Mouse (Mus musculus): ENCODE data around the gene Adgrl2. TPM values are rescaled to one million over a fixed set of nuclear protein-coding genes. Genes with fewer than 3 reads are reported as not detected.
A peak's percentile ranks its signal among the peaks of the same experiment; 100 is the strongest.

The Adgrl2 gene
- polyA plus RNA-seq, 1 experiment from 2014 or later: 47.1 TPM

DNA sequence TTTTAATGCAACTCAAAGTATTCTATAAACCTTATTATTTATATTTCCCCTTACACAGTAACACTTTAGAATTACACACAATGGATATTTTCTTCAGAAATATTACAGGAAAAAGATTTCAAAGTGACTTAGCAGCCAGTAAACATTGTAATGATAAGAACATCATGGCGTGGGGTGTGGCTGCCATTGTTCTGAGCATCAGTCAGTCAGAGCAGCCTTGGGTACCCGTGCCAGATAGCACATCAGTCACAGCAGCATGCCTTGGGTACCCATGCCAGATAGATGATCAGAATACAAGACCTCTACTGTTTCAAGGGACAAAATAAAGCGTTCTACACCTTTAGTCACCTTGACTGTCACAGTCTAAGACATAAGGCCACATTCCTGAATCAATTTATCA lies 82.5 kb downstream of the Adgrl2 start:
- Histone ChIP-seq H3K27ac (replicated peaks in 1 of 2; ENCODE audit: control insufficient read depth in 1 of 2, insufficient read depth in 1 of 2, low read depth in 2 of 2, low read length in 2 of 2) (no peak overlapping the region; a peak in 1 of 4 replicates), H3K4me2 (ENCODE audit: low read length) (no peak overlapping the region), H3K4me1 (ENCODE audit: control insufficient read depth in 2 of 2, insufficient read depth in 2 of 2, low read length in 2 of 2) (peaks cover 19 to 34% of the 10 kb centered on the region in 2 experiments), H3K4me3 (ENCODE audit: control insufficient read depth in 1 of 2, insufficient read depth in 1 of 2, low read depth in 1 of 2, low read length in 2 of 2) (no peak overlapping the region), H3K27me3 (ENCODE audit: control insufficient read depth, insufficient read depth, low read length) (no peaks in the 10 kb centered on the region), H3K36me3 (ENCODE audit: control insufficient read depth, insufficient read depth, low read length) (peaks cover 2% of the 10 kb centered on the region; the same call in 1 of the 2 replicates), H3K9me3 (ENCODE audit: control insufficient read depth, low read length) (no peaks in the 10 kb centered on the region), H3K9ac (ENCODE audit: low read length) (no peak overlapping the region)
- no peak for ATAC-seq (ENCODE audit: insufficient number of reproducible peaks, insufficient read depth, low FRiP score, low read depth)
- 61% methylated on average over 3 of the region's 3 CpGs for WGBS

DNA sequence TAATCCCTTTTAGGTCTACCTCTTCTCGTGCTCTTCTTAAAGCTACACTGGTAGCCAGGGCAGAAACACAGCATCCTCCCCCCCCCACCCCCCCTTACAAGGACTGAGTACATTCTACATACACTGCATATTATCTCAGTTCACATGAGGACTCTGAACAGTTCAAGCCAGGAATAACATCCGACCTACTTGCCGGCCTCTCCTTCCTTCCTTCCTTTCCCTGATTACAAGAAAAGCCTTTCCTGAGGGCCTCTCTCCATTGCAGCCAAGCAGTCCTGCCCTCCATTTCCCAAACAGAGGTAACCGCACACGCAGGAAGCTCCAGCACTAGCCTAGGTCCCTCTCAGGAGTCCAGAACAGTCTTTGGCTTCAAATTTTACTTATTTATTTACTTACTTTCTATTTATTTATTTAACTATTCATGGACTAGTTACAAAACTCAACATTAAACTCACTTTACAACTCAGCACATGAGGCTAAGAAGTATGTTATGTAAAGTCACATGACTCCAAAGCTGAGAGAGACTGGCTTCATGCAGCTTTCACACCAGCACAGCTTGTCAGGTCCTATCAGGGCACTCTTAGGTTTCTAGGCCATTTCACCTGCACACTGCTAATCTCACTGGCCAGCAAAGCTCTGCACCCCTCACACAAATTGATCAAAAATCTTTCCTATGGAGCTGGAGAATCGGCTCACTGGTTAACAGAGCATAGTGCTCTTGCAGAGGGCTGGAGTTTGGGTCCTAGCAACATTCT lies 83.2 kb downstream of the Adgrl2 start:
- H3K4me2 ChIP-seq (ENCODE audit: low read length): no peak overlapping the region
- WGBS: 19% methylated on average over 6 of the region's 6 CpGs
- H3K27me3 ChIP-seq (ENCODE audit: control insufficient read depth, insufficient read depth, low read length): no peaks in the 10 kb centered on the region
- H3K36me3 ChIP-seq (ENCODE audit: control insufficient read depth, insufficient read depth, low read length): peaks cover 2% of the 10 kb centered on the region; the same call in 1 of the 2 replicates
- H3K9me3 ChIP-seq (ENCODE audit: control insufficient read depth, low read length): no peaks in the 10 kb centered on the region
- no peak overlapping the region for H3K9ac ChIP-seq (ENCODE audit: low read length)
- H3K4me1 ChIP-seq (ENCODE audit: control insufficient read depth in 2 of 2, insufficient read depth in 2 of 2, low read length in 2 of 2): peaks cover 19 to 34% of the 10 kb centered on the region in 2 experiments
- ATAC-seq (ENCODE audit: insufficient number of reproducible peaks, insufficient read depth, low FRiP score, low read depth): peak; percentile 75
- no peak overlapping the region for H3K4me3 ChIP-seq (ENCODE audit: control insufficient read depth in 1 of 2, insufficient read depth in 1 of 2, low read depth in 1 of 2, low read length in 2 of 2)
- peak overlapping the region; percentile 45 to 56; a peak in 3 of 4 replicates for H3K27ac ChIP-seq (replicated peaks in 1 of 2; ENCODE audit: control insufficient read depth in 1 of 2, insufficient read depth in 1 of 2, low read depth in 2 of 2, low read length in 2 of 2)

DNA sequence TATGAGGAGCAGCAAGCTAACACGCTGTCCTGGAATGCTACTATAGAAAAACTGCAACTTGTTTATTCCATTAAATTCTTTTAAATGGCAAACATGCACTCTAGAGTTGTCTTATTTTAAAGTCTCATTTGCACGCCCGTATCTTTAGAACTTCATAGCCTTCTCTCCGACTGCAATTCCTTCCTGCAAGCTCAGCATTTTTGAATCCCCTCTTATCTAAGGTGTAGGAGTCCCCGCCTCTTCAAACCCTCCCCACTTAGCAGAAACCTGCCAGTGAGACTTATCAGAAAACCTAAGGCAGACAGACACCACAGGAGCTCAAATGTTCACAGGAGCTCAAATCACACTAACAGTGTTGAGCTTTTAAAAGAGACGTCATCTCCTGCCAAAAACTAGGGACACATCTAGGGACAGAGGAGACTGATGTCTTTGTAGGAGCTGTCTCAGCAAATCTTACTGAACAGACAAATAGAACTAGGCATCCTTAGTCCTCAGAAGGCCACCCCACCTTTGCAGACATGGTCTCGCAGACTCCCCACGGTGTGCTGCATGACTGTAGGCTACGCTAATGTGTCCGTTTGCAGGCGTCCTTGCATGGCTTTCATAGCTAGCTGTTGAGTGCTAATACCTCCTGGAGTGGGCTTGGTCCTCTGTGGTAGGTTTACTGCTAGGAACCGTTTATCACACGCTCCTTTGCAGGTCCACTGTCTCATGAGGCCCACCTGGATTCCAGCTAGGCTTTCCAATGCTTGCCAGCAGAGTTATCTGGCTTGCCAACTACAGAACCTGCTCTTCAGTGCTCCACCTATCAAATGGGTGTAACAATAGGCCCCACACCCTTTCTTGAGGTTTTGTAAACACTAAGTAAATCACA lies 84.2 kb downstream of the Adgrl2 start:
- Histone ChIP-seq H3K4me1 (ENCODE audit: control insufficient read depth in 2 of 2, insufficient read depth in 2 of 2, low read length in 2 of 2) (peaks cover 19 to 34% of the 10 kb centered on the region in 2 experiments), H3K36me3 (ENCODE audit: control insufficient read depth, insufficient read depth, low read length) (peaks cover 2% of the 10 kb centered on the region; the same call in 1 of the 2 replicates), H3K4me2 (ENCODE audit: low read length) (no peak overlapping the region), H3K4me3 (ENCODE audit: control insufficient read depth in 1 of 2, insufficient read depth in 1 of 2, low read depth in 1 of 2, low read length in 2 of 2) (no peak overlapping the region), H3K27ac (replicated peaks in 1 of 2; ENCODE audit: control insufficient read depth in 1 of 2, insufficient read depth in 1 of 2, low read depth in 2 of 2, low read length in 2 of 2) (0 out of 4 replicates have a peak overlapping the region, but pooled peaks of 1 of the 2 experiments have one; percentile 45), H3K9me3 (ENCODE audit: control insufficient read depth, low read length) (no peaks in the 10 kb centered on the region), H3K9ac (ENCODE audit: low read length) (no peak overlapping the region), H3K27me3 (ENCODE audit: control insufficient read depth, insufficient read depth, low read length) (no peaks in the 10 kb centered on the region)
- WGBS: 47% methylated on average over 13 of the region's 13 CpGs
- no peak for ATAC-seq (ENCODE audit: insufficient number of reproducible peaks, insufficient read depth, low FRiP score, low read depth)

DNA sequence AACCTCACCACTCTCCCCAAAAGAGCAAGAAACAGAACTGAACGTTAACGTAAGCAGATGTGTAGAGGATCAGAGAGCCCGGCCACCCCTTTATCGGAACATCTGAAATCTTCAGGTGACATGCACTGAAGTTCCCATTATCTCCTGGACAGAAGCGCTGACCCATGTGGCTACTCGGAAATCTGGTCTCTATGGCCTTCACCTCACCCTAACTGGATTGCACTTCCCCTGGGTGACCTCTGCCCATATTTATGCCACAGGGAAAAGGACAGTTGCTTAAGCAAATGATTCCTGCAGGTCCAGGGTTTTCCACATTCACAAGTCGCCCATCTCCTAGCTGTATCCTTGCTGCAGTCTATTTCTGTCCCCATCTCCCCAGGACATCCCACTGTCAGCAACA lies 84.9 kb downstream of the Adgrl2 start:
- H3K9ac ChIP-seq (ENCODE audit: low read length): no peak overlapping the region
- H3K4me3 ChIP-seq (ENCODE audit: control insufficient read depth in 1 of 2, insufficient read depth in 1 of 2, low read depth in 1 of 2, low read length in 2 of 2): no peak overlapping the region
- H3K9me3 ChIP-seq (ENCODE audit: control insufficient read depth, low read length): no peaks in the 10 kb centered on the region
- H3K27ac ChIP-seq (replicated peaks in 1 of 2; ENCODE audit: control insufficient read depth in 1 of 2, insufficient read depth in 1 of 2, low read depth in 2 of 2, low read length in 2 of 2): no peak overlapping the region
- H3K4me1 ChIP-seq (ENCODE audit: control insufficient read depth in 2 of 2, insufficient read depth in 2 of 2, low read length in 2 of 2): peaks cover 19 to 36% of the 10 kb centered on the region in 2 experiments
- ATAC-seq (ENCODE audit: insufficient number of reproducible peaks, insufficient read depth, low FRiP score, low read depth): no peak
- no peak overlapping the region for H3K4me2 ChIP-seq (ENCODE audit: low read length)
- H3K27me3 ChIP-seq (ENCODE audit: control insufficient read depth, insufficient read depth, low read length): no peaks in the 10 kb centered on the region
- 61% methylated on average over 7 of the region's 7 CpGs for WGBS
- peaks cover 2% of the 10 kb centered on the region; the same call in 1 of the 2 replicates for H3K36me3 ChIP-seq (ENCODE audit: control insufficient read depth, insufficient read depth, low read length)

DNA sequence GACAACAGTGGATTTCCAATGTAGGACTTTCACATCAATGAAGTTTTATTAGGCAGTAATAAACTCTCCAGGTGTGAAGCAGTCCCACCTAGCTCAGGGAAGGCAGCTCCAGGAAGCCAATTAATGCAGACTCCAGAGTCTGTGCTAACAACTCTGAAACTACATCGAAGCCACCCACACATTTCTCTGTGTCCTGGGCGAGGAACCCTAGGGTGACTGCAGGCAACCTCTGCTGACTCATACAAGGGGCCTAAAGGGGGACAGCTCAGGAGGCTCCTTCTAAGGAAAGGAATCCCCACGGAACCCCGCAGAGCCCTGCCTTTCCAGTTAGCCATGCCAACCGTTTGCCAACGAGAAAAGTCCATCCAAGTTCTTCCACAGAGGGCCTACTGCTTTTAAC lies 90.5 kb downstream of the Adgrl2 start:
- H3K9me3 ChIP-seq (ENCODE audit: control insufficient read depth, low read length): no peaks in the 10 kb centered on the region
- H3K4me2 ChIP-seq (ENCODE audit: low read length): no peak overlapping the region
- peaks cover 19 to 43% of the 10 kb centered on the region in 2 experiments for H3K4me1 ChIP-seq (ENCODE audit: control insufficient read depth in 2 of 2, insufficient read depth in 2 of 2, low read length in 2 of 2)
- H3K4me3 ChIP-seq (ENCODE audit: control insufficient read depth in 1 of 2, insufficient read depth in 1 of 2, low read depth in 1 of 2, low read length in 2 of 2): no peak overlapping the region
- H3K27ac ChIP-seq (replicated peaks in 1 of 2; ENCODE audit: control insufficient read depth in 1 of 2, insufficient read depth in 1 of 2, low read depth in 2 of 2, low read length in 2 of 2): no peak overlapping the region
- ATAC-seq (ENCODE audit: insufficient number of reproducible peaks, insufficient read depth, low FRiP score, low read depth): no peak
- 47% methylated on average over 6 of the region's 6 CpGs for WGBS
- H3K9ac ChIP-seq (ENCODE audit: low read length): no peak overlapping the region
- no peaks in the 10 kb centered on the region for H3K36me3 ChIP-seq (ENCODE audit: control insufficient read depth, insufficient read depth, low read length)
- H3K27me3 ChIP-seq (ENCODE audit: control insufficient read depth, insufficient read depth, low read length): no peaks in the 10 kb centered on the region

DNA sequence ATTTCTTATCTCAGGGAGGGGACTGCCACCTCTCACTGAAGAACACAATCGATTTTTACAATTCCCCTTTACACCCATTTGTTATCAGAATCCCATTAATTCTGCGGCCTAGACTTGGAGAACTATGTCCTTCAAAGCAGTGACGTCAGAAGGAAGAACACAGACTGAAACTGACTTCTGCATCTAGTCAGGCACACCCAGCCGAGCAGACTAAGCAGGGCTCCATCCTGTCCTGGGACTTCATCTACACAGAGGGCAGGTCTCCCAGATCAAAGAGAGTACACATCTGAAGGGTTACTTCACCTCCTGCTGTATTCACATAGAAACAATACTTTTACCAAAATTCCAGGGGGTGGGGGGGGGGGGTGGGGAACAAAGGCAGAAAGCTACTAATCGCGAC lies 90.9 kb downstream of the Adgrl2 start:
- Histone ChIP-seq H3K36me3 (ENCODE audit: control insufficient read depth, insufficient read depth, low read length) (no peaks in the 10 kb centered on the region), H3K4me3 (ENCODE audit: control insufficient read depth in 1 of 2, insufficient read depth in 1 of 2, low read depth in 1 of 2, low read length in 2 of 2) (no peak overlapping the region), H3K9ac (ENCODE audit: low read length) (no peak overlapping the region), H3K4me2 (ENCODE audit: low read length) (no peak overlapping the region), H3K27ac (replicated peaks in 1 of 2; ENCODE audit: control insufficient read depth in 1 of 2, insufficient read depth in 1 of 2, low read depth in 2 of 2, low read length in 2 of 2) (no peak overlapping the region), H3K9me3 (ENCODE audit: control insufficient read depth, low read length) (no peaks in the 10 kb centered on the region), H3K27me3 (ENCODE audit: control insufficient read depth, insufficient read depth, low read length) (no peaks in the 10 kb centered on the region), H3K4me1 (ENCODE audit: control insufficient read depth in 2 of 2, insufficient read depth in 2 of 2, low read length in 2 of 2) (peaks cover 19 to 45% of the 10 kb centered on the region in 2 experiments)
- ATAC-seq (ENCODE audit: insufficient number of reproducible peaks, insufficient read depth, low FRiP score, low read depth): no peak
- WGBS: 49% methylated on average over 6 of the region's 6 CpGs

DNA sequence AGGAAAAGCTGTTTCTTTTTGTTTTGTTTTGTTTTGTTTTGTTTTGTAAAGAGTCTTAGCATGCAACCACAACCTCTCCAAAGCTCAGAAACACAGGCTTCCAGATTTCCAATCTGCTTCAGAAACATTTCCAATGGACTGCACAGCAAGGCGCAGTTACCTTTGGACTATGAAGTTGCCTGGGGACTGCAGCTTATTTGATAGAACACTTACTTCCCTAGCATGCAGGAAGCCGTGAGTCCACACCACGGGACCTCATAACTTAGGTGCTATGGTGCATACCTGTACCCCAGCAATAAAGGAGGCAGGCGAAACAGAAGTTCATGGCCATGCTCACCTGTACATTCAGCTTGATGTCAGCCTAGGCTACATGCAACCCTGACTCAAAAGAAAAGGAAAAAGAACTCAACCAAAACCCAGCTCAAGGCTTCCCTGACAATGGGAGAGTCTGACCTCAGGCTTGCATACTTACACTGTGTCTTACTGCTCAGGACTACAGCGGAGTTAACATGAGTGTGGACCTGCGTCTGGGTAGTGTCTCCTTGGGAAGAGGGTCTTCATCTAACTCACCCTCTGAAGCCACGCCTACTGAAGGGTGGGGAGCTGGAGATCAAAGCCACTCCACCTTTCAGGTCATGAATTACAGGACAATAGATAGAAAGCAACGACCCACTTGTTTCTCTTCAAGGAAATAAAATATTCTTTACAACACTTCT lies 91.7 kb downstream of the Adgrl2 start:
- no peaks in the 10 kb centered on the region for H3K36me3 ChIP-seq (ENCODE audit: control insufficient read depth, insufficient read depth, low read length)
- ATAC-seq (ENCODE audit: insufficient number of reproducible peaks, insufficient read depth, low FRiP score, low read depth): no peak
- WGBS: 76% methylated on average over 8 of the region's 8 CpGs

More for the DNA sequence above, 91.7 kb downstream of the Adgrl2 start:
- peaks cover 19 to 45% of the 10 kb centered on the region in 2 experiments for H3K4me1 ChIP-seq (ENCODE audit: control insufficient read depth in 2 of 2, insufficient read depth in 2 of 2, low read length in 2 of 2)
- H3K4me2 ChIP-seq (ENCODE audit: low read length): no peak overlapping the region
- no peaks in the 10 kb centered on the region for H3K9me3 ChIP-seq (ENCODE audit: control insufficient read depth, low read length)
- no peaks in the 10 kb centered on the region for H3K27me3 ChIP-seq (ENCODE audit: control insufficient read depth, insufficient read depth, low read length)
- no peak overlapping the region for H3K9ac ChIP-seq (ENCODE audit: low read length)
- no peak overlapping the region for H3K27ac ChIP-seq (replicated peaks in 1 of 2; ENCODE audit: control insufficient read depth in 1 of 2, insufficient read depth in 1 of 2, low read depth in 2 of 2, low read length in 2 of 2)
- H3K4me3 ChIP-seq (ENCODE audit: control insufficient read depth in 1 of 2, insufficient read depth in 1 of 2, low read depth in 1 of 2, low read length in 2 of 2): no peak overlapping the region

Data from heart, embryonic 14.5 days (tissue).